Mouse (Mus musculus) left cerebral cortex, postnatal 14 days (tissue): ENCODE results near the gene Rhou. TPM values are rescaled to one million over a fixed set of nuclear protein-coding genes. Genes with fewer than 3 reads are reported as not detected.

Experiments
- DNase-seq, 2 experiments: peaks; one replicate each; pipeline ENCODE4 v3.0.0; 2021 to 2022; ENCODE audit warnings: low spot score in 2 of 2, mixed read lengths in 1 of 2
- intact Hi-C: fragments of 180-260 bp; cut with DNase I; formaldehyde crosslinking; loops from one replicate; pipeline ENCODE4 v1.15.1; 2025
- total RNA-seq, 2 experiments: library from RNA; stranded (reverse); gene quantifications; 2 replicates each; pipeline ENCODE4 v1.2.3; 2021

The Rhou gene
- total RNA-seq, 2 experiments from 2014 or later, result 40.6 to 51.9 TPM

DNA sequence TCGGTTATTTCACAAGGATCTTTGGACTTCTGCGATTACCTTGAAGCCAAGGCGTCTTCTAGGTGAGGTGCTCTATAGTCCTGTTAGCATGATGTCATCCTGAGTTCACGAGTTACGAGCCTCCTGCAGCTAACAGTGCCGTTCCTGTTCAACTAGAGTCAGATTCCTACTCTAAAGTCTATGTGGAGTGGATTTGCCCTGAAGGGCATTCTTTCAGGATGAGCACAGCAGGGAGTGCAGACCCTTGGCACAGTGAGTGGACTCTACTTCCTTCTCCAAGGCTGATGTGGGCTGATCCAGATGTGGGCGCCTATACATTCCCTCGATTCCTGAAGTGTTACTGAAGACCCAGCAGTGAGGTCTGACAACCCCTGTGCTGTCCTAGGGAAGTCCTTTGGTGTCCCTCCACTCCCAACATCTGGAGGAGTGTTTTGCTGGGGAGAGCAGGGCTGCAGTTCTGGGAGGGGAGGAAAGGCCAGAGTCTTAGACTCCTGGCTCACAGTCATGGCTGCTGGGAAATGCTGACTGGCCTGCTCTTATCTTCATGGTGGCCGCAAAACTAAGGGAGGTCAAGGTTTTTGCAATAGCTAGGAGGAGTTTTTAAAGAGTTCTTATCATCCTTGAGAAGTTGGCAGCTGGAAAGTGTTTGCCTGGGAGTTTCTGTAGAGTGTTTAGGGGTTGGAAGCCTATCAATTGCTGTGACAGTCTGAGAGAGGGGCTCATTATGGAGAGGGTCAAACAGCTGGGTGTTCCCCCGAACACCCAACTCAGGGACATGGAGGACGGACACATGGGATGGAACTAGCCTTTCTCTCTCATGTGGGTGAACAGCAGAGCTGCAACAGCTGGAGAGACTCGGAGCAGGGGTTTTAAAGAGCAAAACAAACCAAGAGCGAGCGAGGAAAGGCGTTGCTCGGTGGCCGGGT lies 5.2 kb upstream of the Rhou start:
- intact Hi-C loops, result no loop called here
- DNase-seq, result no peak

DNA sequence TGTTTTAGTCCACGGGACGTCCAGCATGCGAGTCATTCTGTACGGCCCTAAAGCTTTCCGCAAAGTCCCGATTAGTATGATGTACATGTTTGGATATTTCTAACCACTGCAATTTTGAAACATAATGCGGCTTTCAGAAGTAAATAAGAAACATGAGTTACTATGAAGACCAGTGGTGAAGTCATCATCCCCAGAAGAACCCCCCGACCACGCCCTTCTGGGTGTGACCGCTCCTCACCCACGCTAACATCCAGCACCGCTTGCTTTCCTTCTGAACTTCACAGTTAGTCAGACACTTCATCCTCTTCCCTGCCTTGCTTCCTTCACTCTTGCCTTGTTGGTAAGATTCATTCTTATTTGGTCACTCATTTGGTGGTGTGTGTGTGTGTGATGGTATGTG lies 4.2 kb upstream of the Rhou start:
- intact Hi-C loops, result no loop called here

DNA sequence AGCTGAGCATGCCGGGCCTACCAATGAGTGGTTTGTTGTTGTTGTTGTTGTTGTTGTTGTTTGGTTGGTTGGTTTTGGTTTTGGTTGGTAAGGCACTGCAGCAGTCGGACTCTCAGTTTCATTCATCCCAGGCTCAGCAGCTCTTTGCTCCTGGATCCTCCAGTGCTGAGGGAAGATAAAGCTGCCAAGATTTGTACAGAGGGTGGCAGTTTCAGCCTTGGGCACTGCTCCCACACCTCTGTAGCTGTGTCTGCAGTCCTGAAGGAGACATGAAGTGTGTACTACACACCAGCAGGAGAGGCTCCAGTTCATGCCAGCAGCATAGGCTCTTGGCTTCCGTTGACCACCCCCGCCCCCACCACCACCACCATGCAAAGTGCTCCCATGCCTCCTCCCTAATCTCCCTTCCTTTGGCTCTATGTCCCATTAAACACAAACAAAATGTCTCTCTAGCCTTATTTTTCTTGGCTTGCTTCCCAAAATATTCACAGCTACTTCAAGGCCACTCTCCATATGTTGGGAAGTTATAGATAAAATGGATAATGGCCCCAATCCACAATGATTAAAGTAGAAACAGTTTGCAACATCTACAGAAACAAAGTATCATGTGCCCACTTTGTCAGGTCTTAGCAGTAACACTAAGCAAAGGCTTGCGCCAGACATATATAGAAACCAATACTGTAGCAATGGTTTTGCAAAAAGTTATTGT lies 2.2 kb upstream of the Rhou start:
- intact Hi-C loops, result loop anchor here (2.0 to 5.0 kb wide), 2 partner anchors 116 to 133 kb away; no protein-coding TSS in a partner anchor
- no peak for DNase-seq

More for the DNA sequence above, 4.2 kb upstream of the Rhou start:
- no peak for DNase-seq

DNA sequence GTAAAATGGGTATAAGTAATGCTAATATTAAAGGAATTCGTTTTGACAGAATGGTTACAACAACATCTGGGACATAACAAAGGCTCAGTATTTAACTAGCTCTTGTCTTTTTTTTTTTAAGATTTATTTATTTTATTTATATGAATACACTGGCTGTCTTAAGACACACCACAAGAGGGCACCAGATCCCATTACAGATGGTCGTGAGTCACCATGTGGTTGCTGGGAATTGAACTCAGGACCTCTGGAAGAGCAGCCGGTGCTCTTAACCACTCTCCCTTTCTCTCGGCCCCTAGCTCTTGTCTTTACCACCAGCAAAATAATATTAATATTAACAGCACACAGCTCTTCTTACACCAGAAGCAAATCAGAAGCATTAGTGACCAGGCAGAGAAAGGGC lies 1.1 kb upstream of the Rhou start:
- intact Hi-C loops, result loop anchor here (2.0 to 5.0 kb wide), 2 partner anchors 115 to 132 kb away; no protein-coding TSS in a partner anchor

DNA sequence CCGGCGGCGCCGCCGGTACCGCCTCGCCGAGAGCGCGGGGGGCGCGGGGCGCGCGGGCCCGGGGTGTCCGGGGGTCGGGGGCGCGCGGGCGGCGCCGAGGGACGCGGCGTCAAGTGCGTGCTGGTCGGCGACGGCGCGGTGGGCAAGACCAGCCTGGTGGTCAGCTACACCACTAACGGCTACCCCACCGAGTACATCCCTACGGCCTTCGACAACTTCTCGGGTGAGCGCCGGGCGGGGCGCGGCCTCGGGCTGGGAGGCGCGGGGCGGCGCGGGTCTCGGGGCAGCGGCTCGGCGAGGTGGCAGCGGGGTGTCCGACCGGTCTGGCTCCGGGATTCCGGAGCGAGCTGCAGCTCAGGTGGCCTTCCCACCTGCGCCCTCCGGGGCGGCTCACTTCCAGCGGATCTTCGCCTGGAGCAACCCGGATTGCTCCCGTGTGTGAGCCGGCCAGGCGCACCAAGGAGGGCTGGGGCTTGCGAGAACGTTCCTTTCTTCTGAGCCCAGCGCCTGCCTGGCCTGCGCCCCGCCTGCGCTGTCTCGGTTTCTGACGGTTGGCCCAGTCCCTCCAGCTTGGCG lies 353 bp downstream of the Rhou start:
- intact Hi-C loops, result loop anchor here (2.0 to 5.0 kb wide), 3 partner anchors 75 to 131 kb away; no protein-coding TSS in a partner anchor
- DNase-seq, result peak in 1 of 2 experiments; percentile 59

More for the DNA sequence above, 1.1 kb upstream of the Rhou start:
- DNase-seq, result no peak

DNA sequence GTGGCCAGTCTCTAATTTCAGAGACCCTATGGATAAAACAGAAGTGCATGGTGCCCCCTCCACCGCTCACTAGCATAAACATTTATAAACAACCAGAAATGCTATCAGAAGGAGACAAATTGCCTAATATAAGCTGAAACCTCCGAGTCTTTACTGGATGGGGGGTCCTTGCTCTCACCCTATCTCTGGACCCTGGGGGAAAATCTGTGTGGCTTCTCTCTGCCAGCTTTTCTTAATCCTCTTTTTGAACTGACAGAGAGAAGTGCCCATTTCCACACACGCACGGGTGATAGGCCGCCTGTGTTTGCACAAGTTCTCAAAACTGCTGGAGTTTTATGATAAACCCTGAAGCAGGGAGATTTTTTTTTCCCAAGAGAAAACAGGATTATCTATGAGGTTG lies 1.0 kb downstream of the Rhou start:
- intact Hi-C loops, result loop anchor here (2.0 to 5.0 kb wide), 2 partner anchors 74 to 113 kb away; no protein-coding TSS in a partner anchor
- DNase-seq, result no peak

DNA sequence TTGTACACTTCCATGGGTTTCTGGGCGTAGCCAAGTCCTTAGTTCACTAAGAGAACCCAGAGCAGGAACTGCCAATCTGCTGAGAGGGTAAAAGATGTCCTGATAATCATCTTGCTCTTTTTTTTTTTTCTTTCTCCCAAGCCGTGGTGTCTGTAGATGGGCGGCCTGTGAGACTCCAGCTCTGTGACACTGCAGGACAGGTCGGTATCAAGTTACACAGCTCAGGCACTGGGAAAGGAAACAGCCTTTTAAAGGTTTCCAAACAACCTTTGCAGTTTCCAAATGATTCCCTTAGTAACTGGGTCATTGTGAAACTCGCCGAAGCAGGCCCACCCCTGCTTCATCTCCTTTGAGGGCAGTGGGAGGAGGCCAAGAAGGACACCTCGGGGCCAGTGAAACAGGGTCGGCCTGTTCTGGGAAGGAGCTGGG lies 1.6 kb downstream of the Rhou start:
- DNase-seq, result no peak
- intact Hi-C loops, result loop anchor here (2.0 kb wide), 1 partner anchor 73 kb away; no protein-coding TSS in a partner anchor

DNA sequence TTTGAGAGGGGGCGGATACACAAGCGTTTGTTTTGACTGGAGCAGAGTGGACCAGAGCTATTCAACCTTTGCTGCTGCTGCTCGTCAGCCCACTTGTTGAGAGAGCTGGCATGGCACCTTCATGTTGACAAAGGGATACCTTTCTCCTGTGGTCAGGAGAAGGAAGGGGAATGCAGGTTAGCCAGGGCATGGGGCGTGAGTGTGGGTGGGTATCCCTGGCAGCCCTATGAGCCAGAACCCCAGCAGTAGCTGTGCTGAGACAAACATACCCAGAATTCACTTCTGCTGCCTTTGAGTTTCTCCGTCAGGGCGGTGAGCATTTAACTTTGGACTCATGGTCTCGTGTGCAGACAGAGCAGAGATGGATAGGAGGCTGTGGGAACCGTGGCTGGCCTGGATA lies 4.1 kb downstream of the Rhou start:
- no peak for DNase-seq
- intact Hi-C loops, result no loop called here

DNA sequence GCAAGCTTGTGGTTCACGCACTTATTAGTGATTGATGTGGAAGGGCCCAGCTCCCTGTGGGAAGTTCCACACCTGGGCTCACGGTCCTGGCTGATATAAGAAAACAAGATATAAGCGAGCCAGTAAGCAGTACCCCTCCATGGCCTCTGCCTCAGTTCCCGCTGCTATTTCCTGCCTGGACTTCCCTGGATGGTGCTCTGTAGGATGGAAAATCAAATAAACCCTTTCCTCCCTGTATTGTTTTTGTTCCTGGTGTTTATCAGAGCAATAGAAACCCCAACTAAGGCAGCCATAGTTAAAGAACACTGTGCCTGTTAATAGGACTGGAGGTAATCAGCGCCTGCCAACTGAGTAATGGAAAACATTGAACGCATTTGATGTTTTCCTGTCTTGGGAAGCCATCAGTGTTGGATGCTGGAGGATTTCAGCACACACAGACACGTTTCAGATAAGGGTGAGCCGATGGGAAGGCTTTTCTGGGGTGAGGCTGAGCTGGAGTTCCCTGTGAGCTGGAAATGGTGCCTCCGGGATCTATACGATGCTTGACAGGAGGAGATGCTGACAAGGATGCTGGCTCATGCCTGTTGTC lies 5.8 kb downstream of the Rhou start:
- intact Hi-C loops, result no loop called here
- DNase-seq, result no peak

DNA sequence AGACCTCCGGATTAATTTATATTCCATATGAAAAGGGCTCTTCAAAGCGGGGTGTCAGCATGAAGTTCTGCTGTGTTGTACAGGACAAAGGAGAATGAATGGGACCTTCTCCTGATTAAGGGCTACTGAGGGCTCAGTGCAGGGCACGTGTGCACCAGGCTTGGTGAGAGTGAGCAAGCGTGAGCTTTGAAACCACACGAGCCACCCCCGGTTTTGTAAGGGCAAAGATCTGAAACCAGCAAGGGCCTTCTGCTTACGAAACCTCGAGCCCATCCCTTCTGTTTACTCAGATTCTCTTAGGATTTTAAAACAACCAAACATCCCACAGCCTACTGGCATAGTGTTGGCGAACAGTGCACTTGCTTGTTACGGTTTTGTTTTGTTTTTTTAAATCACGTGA lies 7.8 kb downstream of the Rhou start:
- intact Hi-C loops, result no loop called here
- DNase-seq, result no peak

DNA sequence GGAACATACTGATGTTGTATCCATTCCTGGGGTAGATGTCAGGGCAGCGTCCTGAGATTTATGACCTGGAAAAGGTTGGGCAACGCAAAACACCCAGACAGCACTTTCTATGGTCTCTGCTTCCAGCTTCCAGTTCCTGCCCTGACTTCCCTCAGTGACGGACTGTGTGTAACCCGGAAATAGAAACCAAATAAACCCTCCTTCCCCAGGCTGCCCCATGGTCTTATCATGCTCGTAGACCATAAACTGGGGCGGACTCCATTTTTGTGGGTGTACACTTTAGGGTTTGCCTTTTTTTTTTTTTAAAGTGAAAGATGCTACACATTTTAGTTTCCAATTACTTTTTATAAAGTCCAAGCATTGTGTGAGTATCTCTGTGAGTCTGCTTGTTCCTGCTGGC lies 11.9 kb downstream of the Rhou start:
- DNase-seq, result no peak
- intact Hi-C loops, result no loop called here

DNA sequence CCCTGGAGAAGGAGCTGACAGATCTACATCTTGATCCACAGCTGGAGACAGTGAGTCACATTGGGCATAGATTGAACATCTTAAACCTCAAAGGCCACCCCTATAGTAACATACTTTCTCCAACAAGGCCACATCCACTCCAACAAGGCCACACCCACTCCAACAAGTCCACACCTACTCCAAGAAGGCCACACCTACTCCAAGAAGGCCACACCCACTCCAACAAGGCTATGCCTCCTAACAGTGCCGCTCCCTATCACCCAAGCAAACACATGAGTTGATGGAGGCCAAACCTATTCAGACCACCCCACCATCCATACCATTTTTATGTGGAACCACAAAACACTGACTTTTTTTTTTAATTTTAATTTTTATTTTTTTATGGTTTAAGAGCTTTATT lies 13.1 kb downstream of the Rhou start:
- intact Hi-C loops, result no loop called here
- no peak for DNase-seq

DNA sequence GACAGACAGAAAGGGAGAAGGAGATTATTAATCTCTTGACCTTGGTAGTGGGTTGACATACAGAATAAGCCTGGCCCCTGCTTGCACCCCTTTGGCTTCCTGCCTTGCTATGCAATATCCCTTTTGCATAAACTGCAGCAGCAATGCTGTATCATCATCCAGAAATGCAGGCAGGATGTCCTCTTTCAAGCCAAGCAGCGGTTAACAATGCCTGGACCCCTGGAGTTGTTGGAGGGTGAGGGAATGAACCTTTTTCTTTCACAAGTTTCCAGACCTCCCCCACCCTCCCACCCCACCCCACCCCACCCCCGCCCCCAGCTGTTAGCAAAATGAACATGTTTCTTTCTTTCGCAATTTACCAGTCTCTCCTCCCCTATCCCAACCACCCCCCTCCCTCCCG lies 15.0 kb downstream of the Rhou start:
- intact Hi-C loops, result no loop called here
- no peak for DNase-seq

DNA sequence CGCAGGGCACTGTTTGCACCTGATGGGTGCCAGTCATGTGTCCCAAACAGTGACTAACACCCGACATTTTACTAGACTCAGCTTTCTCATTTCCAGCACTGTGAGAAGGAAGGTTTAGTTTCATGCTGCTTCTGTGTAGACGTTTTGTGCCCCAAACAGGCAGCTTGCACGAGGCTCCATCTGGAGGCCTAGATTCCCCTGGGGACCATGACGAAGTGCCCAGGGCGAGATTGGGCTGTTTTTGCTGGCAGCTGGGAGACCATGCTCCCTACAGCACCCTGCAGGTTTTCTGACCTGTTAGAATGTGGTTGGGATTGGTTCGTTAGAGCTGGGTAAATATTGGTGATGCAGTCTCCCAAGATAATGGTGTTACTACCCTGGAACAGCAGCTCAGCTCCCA lies 17.0 kb downstream of the Rhou start:
- intact Hi-C loops, result no loop called here

DNA sequence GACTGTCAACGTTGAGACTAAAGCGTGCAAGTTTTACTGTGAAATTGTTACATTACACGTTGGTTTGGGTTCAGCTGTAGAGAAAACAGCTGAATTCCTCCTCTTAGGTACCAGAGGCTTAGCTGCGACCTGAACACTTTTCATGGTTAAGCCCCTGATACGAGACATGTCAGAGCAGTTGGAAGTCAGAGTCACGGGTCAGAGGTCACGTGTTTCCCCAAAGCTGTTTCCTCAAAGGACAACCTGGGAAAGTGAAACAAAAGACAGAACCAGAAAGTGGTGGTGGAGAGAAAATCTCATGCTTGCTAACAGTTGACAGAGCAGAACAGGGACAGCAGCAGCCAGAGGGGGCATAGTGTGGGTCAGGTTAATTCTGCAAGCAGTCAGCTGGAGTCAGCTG lies 17.7 kb downstream of the Rhou start:
- DNase-seq, result no peak
- intact Hi-C loops, result no loop called here

More for the DNA sequence above, 17.0 kb downstream of the Rhou start:
- no peak for DNase-seq

DNA sequence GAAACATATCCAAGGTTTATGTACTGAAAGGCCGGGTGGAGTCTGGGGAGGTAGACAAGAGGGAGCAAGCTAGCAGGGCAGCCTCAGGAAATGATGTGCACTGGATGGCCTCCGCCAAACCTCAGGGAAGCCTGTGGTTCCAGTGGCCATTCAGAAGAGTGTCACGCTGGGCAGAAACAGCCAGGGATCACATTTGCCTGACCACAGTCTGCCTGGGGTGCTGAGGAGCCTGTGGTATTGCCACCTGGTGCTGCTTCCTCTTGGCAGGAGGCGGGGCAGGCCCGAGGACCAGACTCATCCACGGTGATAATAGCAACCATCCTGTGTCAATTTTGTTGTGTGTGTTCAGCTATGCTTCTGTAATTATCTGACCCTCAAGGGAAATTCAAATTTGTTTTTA lies 18.9 kb downstream of the Rhou start:
- DNase-seq, result no peak

DNA sequence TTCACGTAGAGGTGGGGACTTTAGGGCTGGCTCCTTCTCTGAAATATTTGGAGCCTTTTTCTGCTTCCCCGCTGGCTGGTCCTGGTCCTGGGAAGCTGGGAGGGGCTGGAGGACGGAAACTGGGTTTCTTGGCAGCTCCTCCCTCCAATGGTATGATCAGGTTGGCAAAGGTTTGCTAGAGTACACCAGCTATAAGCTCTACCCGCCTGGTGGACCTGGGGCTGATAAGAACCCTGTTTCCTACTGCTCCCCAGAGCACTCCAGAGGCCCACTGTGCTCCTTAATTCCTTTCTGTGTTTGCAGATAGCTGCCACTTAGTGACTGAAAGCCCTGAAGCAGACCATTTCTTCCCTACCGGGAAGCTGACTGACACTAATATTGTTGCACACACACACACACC lies 21.9 kb downstream of the Rhou start:
- no peak for DNase-seq
- intact Hi-C loops, result no loop called here

More for the DNA sequence above, 18.9 kb downstream of the Rhou start:
- intact Hi-C loops, result no loop called here

DNA sequence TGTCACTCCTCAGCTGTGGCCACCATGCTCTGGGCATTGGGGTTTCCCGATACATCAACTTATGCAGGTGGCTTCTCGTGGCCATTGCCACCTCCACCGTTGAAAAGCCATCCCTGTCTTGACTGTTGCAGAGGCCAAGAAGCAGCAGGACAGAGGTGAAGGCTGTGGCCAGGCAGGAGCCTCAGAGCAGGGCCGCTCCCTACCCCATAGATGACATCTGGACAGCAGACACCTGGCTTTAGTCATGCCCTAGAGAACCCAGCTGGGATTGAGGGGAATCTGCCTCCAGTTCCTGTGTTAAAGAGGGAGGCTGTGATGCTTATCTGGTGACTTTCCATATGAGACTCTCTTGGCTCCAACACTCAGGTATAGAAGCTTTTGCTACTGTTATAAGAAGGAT lies 24.7 kb downstream of the Rhou start:
- intact Hi-C loops, result no loop called here
- DNase-seq, result no peak

DNA sequence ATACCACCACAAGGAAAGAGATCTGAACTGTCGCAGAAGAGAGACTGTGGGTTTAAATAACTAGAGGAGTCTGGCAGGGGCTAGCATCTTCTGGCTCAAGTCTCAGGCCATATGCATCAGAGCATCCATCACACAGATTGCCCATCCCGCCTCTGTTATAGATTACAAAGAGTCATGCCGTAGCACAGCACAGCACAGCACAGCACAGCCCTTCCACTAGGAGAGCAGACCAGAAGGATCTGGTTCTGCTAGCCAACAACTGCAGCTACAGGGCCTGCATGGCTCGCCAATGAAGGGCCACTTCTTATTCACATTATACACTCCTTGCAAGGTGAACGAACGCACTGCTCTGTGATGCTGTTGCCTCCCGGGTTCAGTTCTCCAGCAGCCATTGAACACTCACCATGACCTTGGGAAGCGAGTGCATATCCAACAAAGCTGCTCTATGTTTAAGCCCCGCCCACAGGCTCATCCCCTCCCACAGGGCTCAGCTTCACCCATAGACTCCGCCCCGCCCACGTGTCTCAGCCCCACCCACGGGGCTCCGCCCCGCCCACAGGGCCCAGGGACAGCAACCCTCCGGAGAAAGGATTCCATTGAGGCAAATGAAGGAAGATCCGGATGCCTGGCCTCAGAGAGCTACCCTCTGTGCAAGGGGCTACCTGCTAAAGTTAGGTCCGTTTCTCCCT lies 28.5 kb downstream of the Rhou start:
- intact Hi-C loops, result no loop called here
- DNase-seq, result no peak
